Mouse (Mus musculus): ENCODE data around the gene Mphosph9.

- TF ChIP-seq CTCF (IDR thresholded peaks at IDR 0.05; ENCODE audit: low read depth) = no peak
- TF ChIP-seq EP300 (IDR thresholded peaks at IDR 0.05; ENCODE audit: low read depth) = no peak
Observed at GRCm38 (mm10) chr5:124222696-124223095, 105.1 kb downstream of the Mphosph9 start.

Data from liver, postnatal 0 days (tissue).